Mouse (Mus musculus): ENCODE data around the gene Inhba. TPM values are rescaled to one million over a fixed set of nuclear protein-coding genes. Genes with fewer than 3 reads are reported as not detected.

The Inhba gene
- total RNA-seq, 1 experiment from 2014 or later = 0.10 TPM

GRCm38 (mm10) chr13:16021181-16021580 is 9.5 kb downstream of the Inhba start:
- ATAC-seq (replicated peaks; ENCODE audit: insufficient number of reproducible peaks, low FRiP score, low TSS enrichment, poor library complexity, severe bottlenecking) = no peak

- no peak for ATAC-seq (replicated peaks; ENCODE audit: insufficient number of reproducible peaks, low FRiP score, low TSS enrichment, poor library complexity, severe bottlenecking)
These were observed 10.2 kb downstream of the Inhba start for GRCm38 (mm10) chr13:16021849-16022248.

- no peak for ATAC-seq (replicated peaks; ENCODE audit: insufficient number of reproducible peaks, low FRiP score, low TSS enrichment, poor library complexity, severe bottlenecking)
These were observed 10.9 kb downstream of the Inhba start for GRCm38 (mm10) chr13:16022536-16022935.

GRCm38 (mm10) chr13:16023070-16024039 is 11.7 kb downstream of the Inhba start:
- ATAC-seq (replicated peaks; ENCODE audit: insufficient number of reproducible peaks, low FRiP score, low TSS enrichment, poor library complexity, severe bottlenecking) = no peak

- ATAC-seq (replicated peaks; ENCODE audit: insufficient number of reproducible peaks, low FRiP score, low TSS enrichment, poor library complexity, severe bottlenecking) = no peak
These were observed 19.0 kb downstream of the Inhba start for GRCm38 (mm10) chr13:16030557-16031057.

GRCm38 (mm10) chr13:16032425-16032824 is 20.8 kb downstream of the Inhba start:
- ATAC-seq (replicated peaks; ENCODE audit: insufficient number of reproducible peaks, low FRiP score, low TSS enrichment, poor library complexity, severe bottlenecking) = no peak

GRCm38 (mm10) chr13:16032935-16033592 is 21.4 kb downstream of the Inhba start:
- ATAC-seq (replicated peaks; ENCODE audit: insufficient number of reproducible peaks, low FRiP score, low TSS enrichment, poor library complexity, severe bottlenecking) = no peak

- ATAC-seq (replicated peaks; ENCODE audit: insufficient number of reproducible peaks, low FRiP score, low TSS enrichment, poor library complexity, severe bottlenecking) = no peak
These were observed 57.4 kb downstream of the Inhba start for GRCm38 (mm10) chr13:16069079-16069478.

- no peak for ATAC-seq (replicated peaks; ENCODE audit: insufficient number of reproducible peaks, low FRiP score, low TSS enrichment, poor library complexity, severe bottlenecking)
These were observed 65.6 kb downstream of the Inhba start for GRCm38 (mm10) chr13:16077276-16077675.

GRCm38 (mm10) chr13:16078216-16078731 is 66.6 kb downstream of the Inhba start:
- ATAC-seq (replicated peaks; ENCODE audit: insufficient number of reproducible peaks, low FRiP score, low TSS enrichment, poor library complexity, severe bottlenecking) = no peak

- no peak for ATAC-seq (replicated peaks; ENCODE audit: insufficient number of reproducible peaks, low FRiP score, low TSS enrichment, poor library complexity, severe bottlenecking)
These were observed 68.6 kb downstream of the Inhba start for GRCm38 (mm10) chr13:16080205-16080604.
